In the genomic region with DNA sequence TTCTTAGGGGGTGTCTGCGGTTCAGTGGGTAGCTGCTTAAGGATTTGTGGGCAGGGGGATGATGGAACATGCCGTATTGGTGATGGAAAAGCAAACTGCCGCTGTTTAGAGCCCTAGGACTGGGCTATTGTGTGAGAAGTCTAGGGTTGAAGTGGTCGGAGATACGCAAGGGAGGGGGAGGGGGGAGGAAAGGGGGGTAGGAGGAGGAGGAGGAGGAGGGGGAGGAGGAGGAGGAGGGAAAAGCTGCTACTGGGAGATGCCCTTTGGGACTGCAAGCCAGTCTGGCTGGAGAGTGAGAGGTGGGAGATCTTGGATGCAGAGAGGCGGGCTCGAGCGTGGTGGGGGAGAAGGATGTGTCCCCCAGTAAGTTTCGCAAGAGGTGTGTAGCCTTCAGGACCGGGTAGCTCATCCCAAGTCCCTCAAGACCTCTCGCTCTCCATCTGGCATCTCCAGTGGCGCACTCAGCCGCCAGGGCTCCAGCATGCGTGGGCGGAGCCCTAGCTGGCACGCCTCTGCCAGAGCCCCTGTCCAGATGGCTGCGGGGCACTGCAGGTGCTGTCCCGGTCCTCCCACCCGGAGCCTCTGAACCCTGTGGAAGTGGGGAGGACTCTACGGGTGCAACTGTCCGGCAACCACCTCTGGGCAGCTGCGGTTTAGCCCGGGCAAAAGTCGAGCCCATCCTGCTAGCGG, we compare ENCODE assay signal across 8 mouse cellular contexts. TPM values are rescaled to one million over a fixed set of nuclear protein-coding genes. Genes with fewer than 3 reads are reported as not detected.
A peak's percentile ranks its signal among the peaks of the same experiment; 100 is the strongest.
DNase-seq lines count a peak whose midpoint lies in the region; ATAC-seq and TF ChIP-seq lines count a peak whose summit lies in the region.

No protein-coding gene starts in this region.

- TF ChIP-seq EP300 in heart, postnatal 0 days (IDR thresholded peaks at IDR 0.05; ENCODE audit: low read depth), result no peak

- H3K27me3 ChIP-seq in forebrain, embryonic 10.5 days (ENCODE audit: poor library complexity, severe bottlenecking), result peaks cover 60% of the 10 kb centered on the region
- 0 out of 2 replicates have a peak, but pooled peaks cover 12% of the 10 kb centered on the region for H3K27me3 ChIP-seq in heart, postnatal 0 days (ENCODE audit: control insufficient read depth, insufficient read depth, low read length)
- peaks cover 16% of the 10 kb centered on the region for H3K27me3 ChIP-seq in lung, embryonic 16.5 days (ENCODE audit: control insufficient read depth, insufficient read depth, low read depth, low read length)

- peak overlapping the region; percentile 69 for H3K4me2 ChIP-seq in heart, postnatal 0 days (ENCODE audit: low read depth, low read length)
- H3K4me2 ChIP-seq in lung, embryonic 16.5 days (ENCODE audit: low read depth, low read length), result peak overlapping the region; percentile 87

- no peaks in the 10 kb centered on the region for H3K9me3 ChIP-seq in forebrain, embryonic 10.5 days
- no peaks in the 10 kb centered on the region for H3K9me3 ChIP-seq in heart, postnatal 0 days (replicated peaks; ENCODE audit: control insufficient read depth, low read length)
- no peaks in the 10 kb centered on the region for H3K9me3 ChIP-seq in lung, embryonic 16.5 days (ENCODE audit: control insufficient read depth, low read length)

- TF ChIP-seq CTCF in heart, postnatal 0 days (IDR thresholded peaks at IDR 0.05; ENCODE audit: low read depth), result no peak

- ATAC-seq in heart, postnatal 0 days (ENCODE audit: insufficient read depth, low read depth), result no peak
- ATAC-seq in lung, embryonic 16.5 days (ENCODE audit: low read depth), result peak; percentile 21; the same call in 1 of the 2 replicates

- peaks cover 5% of the 10 kb centered on the region; the same call in 1 of the 2 replicates for H3K36me3 ChIP-seq in forebrain, embryonic 10.5 days (replicated peaks)
- H3K36me3 ChIP-seq in heart, postnatal 0 days (replicated peaks; ENCODE audit: control insufficient read depth, insufficient read depth, low read length), result no peaks in the 10 kb centered on the region
- no peaks in the 10 kb centered on the region for H3K36me3 ChIP-seq in lung, embryonic 16.5 days (ENCODE audit: control insufficient read depth, insufficient read depth, low read length)

- peak overlapping the region; percentile 70 for H3K4me3 ChIP-seq in forebrain, embryonic 10.5 days
- peak overlapping the region; percentile 44 for H3K4me3 ChIP-seq in heart, postnatal 0 days (ENCODE audit: low read depth, low read length)
- peak overlapping the region; percentile 49 for H3K4me3 ChIP-seq in lung, embryonic 16.5 days (ENCODE audit: low read length)

- 0 out of 2 replicates have a peak overlapping the region, but pooled peaks have one; percentile 24 for H3K9ac ChIP-seq in heart, postnatal 0 days (replicated peaks; ENCODE audit: low read depth, low read length)
- peak overlapping the region; percentile 11; the same call in 1 of the 2 replicates for H3K9ac ChIP-seq in lung, embryonic 16.5 days (ENCODE audit: low read length)

- peaks cover 72% of the 10 kb centered on the region for H3K4me1 ChIP-seq in forebrain, embryonic 10.5 days
- no peaks in the 10 kb centered on the region; the same call in none of the 2 replicates for H3K4me1 ChIP-seq in heart, postnatal 0 days (ENCODE audit: control insufficient read depth, insufficient read depth)
- peaks cover 22% of the 10 kb centered on the region for H3K4me1 ChIP-seq in lung, embryonic 16.5 days (replicated peaks; ENCODE audit: control insufficient read depth, insufficient read depth, low read length)

- WGBS in forebrain, embryonic 10.5 days, result under 1% methylated on average over 25 of the region's 25 CpGs
- under 1% methylated on average over 22 of the region's 25 CpGs for WGBS in heart, postnatal 0 days
- 2% methylated on average over 23 of the region's 25 CpGs for WGBS in lung, embryonic 16.5 days

- peak; percentile 22 to 27 for DNase-seq in B cell, adult 2 months
- DNase-seq in brain, adult 2 months (ENCODE audit: low read depth, low spot score), result peak; percentile 84
- peak; percentile 72 for DNase-seq in forebrain, embryonic 10.5 days (ENCODE audit: extremely low spot score, low spot score)
- DNase-seq in heart, postnatal 0 days (ENCODE audit: low spot score), result no peak
- peak; percentile 57 for DNase-seq in layer of hippocampus, adult 9-11 months
- DNase-seq in retina, postnatal 7 days (ENCODE audit: low read depth, low spot score), result peak; percentile 60
- DNase-seq in urinary bladder, adult 2 months (ENCODE audit: low spot score), result no peak

- peak overlapping the region; percentile 96 for H3K27ac ChIP-seq in forebrain, embryonic 10.5 days
- H3K27ac ChIP-seq in heart, postnatal 0 days (ENCODE audit: low read depth), result no peak overlapping the region
- H3K27ac ChIP-seq in lung, embryonic 16.5 days (ENCODE audit: low read length), result no peak overlapping the region

RNA-seq across cellular contexts. Expression of a gene that starts 18.2 kb away (rescaled TPM):
- polyA plus RNA-seq in forebrain, embryonic 10.5 days (2016; fragmentation: Nextera tagmentation; extraction: Ambion mirVana), result 9.0 and 9.9 TPM in 2 replicates
- total RNA-seq in heart, postnatal 0 days (2014; rRNA removed; ENCODE audit: low replicate concordance), result 19.2 and 36.1 TPM in 2 replicates
- polyA plus RNA-seq in heart, postnatal 0 days (2015; fragmentation: Nextera tagmentation; extraction: Ambion mirVana), result 4.8 and 7.0 TPM in 2 replicates
- 8.0 and 8.3 TPM in 2 replicates for polyA plus RNA-seq in lung, embryonic 16.5 days (2015; fragmentation: Nextera tagmentation; extraction: Ambion mirVana)
- polyA plus RNA-seq in urinary bladder, adult 2 months (2012; rRNA removed), result 81.1 and 94.9 TPM in 2 replicates

RNA-seq across cellular contexts. Expression of a gene that starts 51.2 kb away (rescaled TPM):
- 59.1 and 59.3 TPM in 2 replicates for polyA plus RNA-seq in forebrain, embryonic 10.5 days (2016; fragmentation: Nextera tagmentation; extraction: Ambion mirVana)
- total RNA-seq in heart, postnatal 0 days (2014; rRNA removed; ENCODE audit: low replicate concordance), result 24.4 and 34.8 TPM in 2 replicates
- 10.5 and 12.2 TPM in 2 replicates for polyA plus RNA-seq in heart, postnatal 0 days (2015; fragmentation: Nextera tagmentation; extraction: Ambion mirVana)
- 39.0 and 42.5 TPM in 2 replicates for polyA plus RNA-seq in lung, embryonic 16.5 days (2015; fragmentation: Nextera tagmentation; extraction: Ambion mirVana)
- polyA plus RNA-seq in urinary bladder, adult 2 months (2012; rRNA removed), result 30.5 and 30.9 TPM in 2 replicates

Comparison
In these comparisons a context has a peak if more than half of its experiments do, and no peak if none do; other contexts are left out.
1. DNase-seq: peak in B cell, adult 2 months (2 of 2), brain, adult 2 months (single experiment), forebrain, embryonic 10.5 days (single experiment), layer of hippocampus, adult 9-11 months (single experiment) and retina, postnatal 7 days (single experiment); none in heart, postnatal 0 days (single experiment) and urinary bladder, adult 2 months (single experiment).
2. Peak in every context shown above with its lines, with median percentiles within 50 percentile points of each other: H3K4me3 ChIP-seq.